Mouse (Mus musculus): Measurements from ENCODE around the gene Grip1. TPM values are rescaled to one million over a fixed set of nuclear protein-coding genes. Genes with fewer than 3 reads are reported as not detected.

The Grip1 gene
- total and polyA plus RNA-seq, 2 experiments from 2014 or later: 14.3 to 31.2 TPM

GRCm38 (mm10) chr10:119631966-119632365, 178.3 kb downstream of the Grip1 start:
- Histone ChIP-seq H3K9me3 (ENCODE audit: low read length) (no peaks in the 10 kb centered on the region), H3K27ac (no peak overlapping the region), H3K4me3 (ENCODE audit: low read length) (no peak overlapping the region), H3K36me3 (ENCODE audit: insufficient read depth, low read length) (no peaks in the 10 kb centered on the region), H3K27me3 (ENCODE audit: insufficient read depth, low read length) (no peaks in the 10 kb centered on the region), H3K4me1 (ENCODE audit: insufficient read depth, low read length) (no peaks in the 10 kb centered on the region), H3K4me2 (ENCODE audit: low read depth, low read length) (no peak overlapping the region), H3K9ac (replicated peaks; ENCODE audit: low read length) (no peak overlapping the region)
- no peak for TF ChIP-seq CTCF (IDR thresholded peaks at IDR 0.05; ENCODE audit: low read depth)
- ATAC-seq (no peak), DNase-seq (ENCODE audit: low spot score) (peak; percentile 16)
- WGBS: 53% methylated on average over 9 of the region's 9 CpGs

DNA sequence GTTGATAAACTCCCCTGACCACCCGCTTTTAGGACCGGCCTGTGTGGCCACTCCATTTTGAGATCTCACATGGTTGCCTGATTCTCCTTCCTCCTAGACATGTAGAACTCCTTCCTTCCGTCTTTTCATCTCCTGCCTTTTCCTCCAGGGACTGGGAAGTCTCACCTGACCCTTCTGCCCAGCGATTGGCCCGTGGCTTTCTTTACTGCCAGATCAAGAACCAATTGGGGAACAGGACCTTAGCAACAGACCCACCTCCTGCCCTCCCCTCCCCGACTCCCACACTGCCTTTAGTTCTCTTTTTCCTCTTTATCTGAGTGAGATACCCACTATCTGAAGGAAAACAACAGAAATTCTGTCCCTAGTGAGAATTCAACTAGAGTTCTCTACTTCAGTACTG, 180.9 kb downstream of the Grip1 start:
- TF ChIP-seq CTCF (IDR thresholded peaks at IDR 0.05; ENCODE audit: low read depth): no peak
- Histone ChIP-seq H3K4me2 (ENCODE audit: low read depth, low read length) (no peak overlapping the region), H3K36me3 (ENCODE audit: insufficient read depth, low read length) (no peaks in the 10 kb centered on the region), H3K9me3 (ENCODE audit: low read length) (no peaks in the 10 kb centered on the region), H3K4me1 (ENCODE audit: insufficient read depth, low read length) (no peaks in the 10 kb centered on the region), H3K27me3 (ENCODE audit: insufficient read depth, low read length) (no peaks in the 10 kb centered on the region), H3K9ac (replicated peaks; ENCODE audit: low read length) (no peak overlapping the region), H3K27ac (no peak overlapping the region), H3K4me3 (ENCODE audit: low read length) (no peak overlapping the region)
- DNase-seq (ENCODE audit: low spot score) (no peak), ATAC-seq (no peak)
- 78% methylated on average over 6 of the region's 6 CpGs for WGBS

- Histone ChIP-seq H3K4me2 (ENCODE audit: low read depth, low read length) (0 out of 2 replicates have a peak overlapping the region, but pooled peaks have one; percentile 25), H3K4me3 (ENCODE audit: low read length) (no peak overlapping the region), H3K4me1 (ENCODE audit: insufficient read depth, low read length) (no peaks in the 10 kb centered on the region), H3K36me3 (ENCODE audit: insufficient read depth, low read length) (no peaks in the 10 kb centered on the region), H3K27me3 (ENCODE audit: insufficient read depth, low read length) (no peaks in the 10 kb centered on the region), H3K9me3 (ENCODE audit: low read length) (no peaks in the 10 kb centered on the region), H3K27ac (no peak overlapping the region), H3K9ac (replicated peaks; ENCODE audit: low read length) (no peak overlapping the region)
- peak; percentile 76 for TF ChIP-seq CTCF (IDR thresholded peaks at IDR 0.05; ENCODE audit: low read depth)
- DNase-seq (ENCODE audit: low spot score) (peak; percentile 81), ATAC-seq (peak; percentile 85)
- 58% methylated on average over 10 of the region's 10 CpGs for WGBS
These were observed 186.9 kb downstream of the Grip1 start for GRCm38 (mm10) chr10:119640534-119640933.

DNA sequence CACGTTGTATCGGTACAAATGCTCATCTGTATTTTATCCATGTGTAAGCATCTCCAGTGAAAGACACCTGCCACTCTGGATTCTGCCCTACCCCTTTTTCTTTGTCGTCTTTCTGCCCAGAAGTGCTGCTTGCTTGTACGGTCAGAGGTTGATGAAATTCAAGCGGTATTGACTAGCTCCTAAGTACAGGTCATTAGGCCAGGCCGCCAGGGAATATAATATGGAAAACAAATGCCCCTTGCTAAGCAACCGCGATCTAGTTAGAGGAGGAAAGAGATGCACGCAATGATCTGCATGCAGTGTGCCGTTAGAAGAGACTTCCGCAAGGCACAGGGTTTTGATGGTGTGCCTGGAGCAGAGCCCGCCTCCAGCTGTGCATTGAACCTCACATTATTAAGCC, 187.4 kb downstream of the Grip1 start:
- H3K27ac ChIP-seq: no peak overlapping the region
- no peaks in the 10 kb centered on the region for H3K9me3 ChIP-seq (ENCODE audit: low read length)
- H3K27me3 ChIP-seq (ENCODE audit: insufficient read depth, low read length): no peaks in the 10 kb centered on the region
- no peaks in the 10 kb centered on the region for H3K4me1 ChIP-seq (ENCODE audit: insufficient read depth, low read length)
- DNase-seq (ENCODE audit: low spot score) (no peak), ATAC-seq (no peak)
- no peak for TF ChIP-seq CTCF (IDR thresholded peaks at IDR 0.05; ENCODE audit: low read depth)
- 48% methylated on average over 12 of the region's 12 CpGs for WGBS
- H3K4me2 ChIP-seq (ENCODE audit: low read depth, low read length): 0 out of 2 replicates have a peak overlapping the region, but pooled peaks have one; percentile 25
- no peak overlapping the region for H3K9ac ChIP-seq (replicated peaks; ENCODE audit: low read length)
- no peak overlapping the region for H3K4me3 ChIP-seq (ENCODE audit: low read length)
- H3K36me3 ChIP-seq (ENCODE audit: insufficient read depth, low read length): no peaks in the 10 kb centered on the region

DNA sequence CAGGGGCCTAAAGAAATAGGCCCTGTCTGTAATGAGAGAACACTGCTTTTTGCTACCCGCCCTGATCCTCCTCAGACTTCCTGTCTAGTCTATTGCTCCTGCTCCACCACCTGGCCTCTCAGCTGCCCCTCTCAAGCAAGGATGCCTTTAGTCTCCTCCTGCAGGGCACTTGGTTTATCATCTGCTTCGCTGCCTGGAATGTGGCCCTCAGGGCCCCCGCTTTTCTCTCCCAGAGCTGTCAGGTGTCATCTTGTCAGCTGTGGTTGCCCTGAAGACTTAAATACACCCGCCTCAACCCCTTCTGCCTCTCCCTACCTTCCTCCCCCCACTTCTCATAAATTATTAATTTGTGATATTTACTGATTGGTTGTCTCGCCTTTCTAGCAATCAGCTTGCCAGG, 190.7 kb downstream of the Grip1 start:
- no peak for TF ChIP-seq CTCF (IDR thresholded peaks at IDR 0.05; ENCODE audit: low read depth)
- WGBS: 62% methylated on average over 5 of the region's 5 CpGs
- no peaks in the 10 kb centered on the region for H3K36me3 ChIP-seq (ENCODE audit: insufficient read depth, low read length)
- H3K9ac ChIP-seq (replicated peaks; ENCODE audit: low read length): no peak overlapping the region
- H3K27ac ChIP-seq: no peak overlapping the region
- H3K4me2 ChIP-seq (ENCODE audit: low read depth, low read length): no peak overlapping the region
- no peak for ATAC-seq
- no peaks in the 10 kb centered on the region for H3K9me3 ChIP-seq (ENCODE audit: low read length)
- no peak overlapping the region for H3K4me3 ChIP-seq (ENCODE audit: low read length)
- peak; percentile 35 for DNase-seq (ENCODE audit: low spot score)
- H3K27me3 ChIP-seq (ENCODE audit: insufficient read depth, low read length): no peaks in the 10 kb centered on the region
- no peaks in the 10 kb centered on the region for H3K4me1 ChIP-seq (ENCODE audit: insufficient read depth, low read length)

GRCm38 (mm10) chr10:119646500-119647439, 193.1 kb downstream of the Grip1 start:
- no peaks in the 10 kb centered on the region for H3K27me3 ChIP-seq (ENCODE audit: insufficient read depth, low read length)
- no peak overlapping the region for H3K9ac ChIP-seq (replicated peaks; ENCODE audit: low read length)
- DNase-seq (ENCODE audit: low spot score) (peak; percentile 90), ATAC-seq (no peak)
- no peak overlapping the region for H3K27ac ChIP-seq
- H3K4me3 ChIP-seq (ENCODE audit: low read length): no peak overlapping the region
- TF ChIP-seq CTCF (IDR thresholded peaks at IDR 0.05; ENCODE audit: low read depth): peak; percentile 91
- H3K36me3 ChIP-seq (ENCODE audit: insufficient read depth, low read length): no peaks in the 10 kb centered on the region
- no peak overlapping the region for H3K4me2 ChIP-seq (ENCODE audit: low read depth, low read length)
- no peaks in the 10 kb centered on the region for H3K9me3 ChIP-seq (ENCODE audit: low read length)
- no peaks in the 10 kb centered on the region for H3K4me1 ChIP-seq (ENCODE audit: insufficient read depth, low read length)
- WGBS: 61% methylated on average over 29 of the region's 29 CpGs

All from hindbrain, postnatal 0 days (tissue).